Mouse (Mus musculus) liver, postnatal 0 days (tissue): Measurements from ENCODE around the gene Clstn2. TPM values are rescaled to one million over a fixed set of nuclear protein-coding genes. Genes with fewer than 3 reads are reported as not detected.

Experiments used
- ATAC-seq: fragments of 200-750 bp; cut with Nextera tagmentation; 2 replicates; pipeline ENCODE4 v1.8.0; 2017; ENCODE audit warnings: mild to moderate bottlenecking, moderate library complexity
- DNase-seq: peaks from one replicate; pipeline ENCODE4 v3.0.0-alpha.2; 2016
- H3K27ac ChIP-seq: fragments of 300-500 bp; sonication (generic); 2 replicates; pipeline ENCODE4 v1.5.1; 2014; ENCODE audit warnings: antibody characterized with exemption, moderate library complexity, mild to moderate bottlenecking, low read depth
- H3K27me3 ChIP-seq: fragments of 300-500 bp; sonication (generic); 2 replicates; pipeline ENCODE4 v1.6.1; 2014; ENCODE audit warnings: low read length, control low read depth, mixed read lengths; ENCODE audit not compliant: insufficient read depth
- H3K36me3 ChIP-seq: fragments of 300-500 bp; sonication (generic); replicated peaks from 2 replicates; pipeline ENCODE4 v1.6.1; 2014; ENCODE audit warnings: mild to moderate bottlenecking, control low read depth, low read length, moderate library complexity, mixed read lengths; ENCODE audit not compliant: insufficient read depth
- H3K4me1 ChIP-seq: fragments of 300-500 bp; sonication (generic); 2 replicates; pipeline ENCODE4 v1.6.1; 2014; ENCODE audit warnings: antibody characterized with exemption, mild to moderate bottlenecking, control low read depth; ENCODE audit not compliant: insufficient read depth
- H3K4me2 ChIP-seq: fragments of 300-500 bp; sonication (generic); 2 replicates; pipeline ENCODE4 v1.6.1; 2014; ENCODE audit warnings: low read depth, mild to moderate bottlenecking, low read length, moderate library complexity, mixed read lengths
- H3K4me3 ChIP-seq: fragments of 300-500 bp; sonication (generic); 2 replicates; pipeline ENCODE4 v1.5.1; 2014; ENCODE audit warnings: low read depth, low read length
- H3K9ac ChIP-seq: fragments of 300-500 bp; sonication (generic); replicated peaks from 2 replicates; pipeline ENCODE4 v1.6.1; 2014; ENCODE audit warnings: mild to moderate bottlenecking, moderate library complexity
- H3K9me3 ChIP-seq: fragments of 300-500 bp; sonication (generic); 2 replicates; pipeline ENCODE4 v1.6.1; 2016; ENCODE audit warnings: mild to moderate bottlenecking, control low read depth, low read length, mixed read lengths
- CTCF ChIP-seq: sonication (generic); IDR thresholded peaks from 2 replicates; pipeline ENCODE4 v1.5.1; 2016; ENCODE audit warnings: antibody characterized with exemption, low read depth
- EP300 ChIP-seq: IDR thresholded peaks from 2 replicates; pipeline ENCODE4 v1.6.1; 2016; ENCODE audit warnings: antibody characterized with exemption, low read depth, mild to moderate bottlenecking
- WGBS: fragments of 180-500 bp; shearing (Covaris S2); extraction: QIAGEN DNeasy Blood & Tissue Kit; methylation state at CpG from one replicate; pipeline ENCODE4 v1.1.7; 2014; ENCODE audit not compliant: insufficient replicate concordance; 5-methylcytosine and 5-hydroxymethylcytosine counted together
- polyA plus RNA-seq: library from polyadenylated mRNA; unstranded; fragments of >200 nt; fragmentation: Nextera tagmentation; extraction: Ambion mirVana; gene quantifications from 2 replicates; pipeline ENCODE4 v1.2.1, GENCODE M21; 2015

Gene Clstn2
- polyA plus RNA-seq, 1 experiment from 2014 or later, result 0.12 TPM

DNA sequence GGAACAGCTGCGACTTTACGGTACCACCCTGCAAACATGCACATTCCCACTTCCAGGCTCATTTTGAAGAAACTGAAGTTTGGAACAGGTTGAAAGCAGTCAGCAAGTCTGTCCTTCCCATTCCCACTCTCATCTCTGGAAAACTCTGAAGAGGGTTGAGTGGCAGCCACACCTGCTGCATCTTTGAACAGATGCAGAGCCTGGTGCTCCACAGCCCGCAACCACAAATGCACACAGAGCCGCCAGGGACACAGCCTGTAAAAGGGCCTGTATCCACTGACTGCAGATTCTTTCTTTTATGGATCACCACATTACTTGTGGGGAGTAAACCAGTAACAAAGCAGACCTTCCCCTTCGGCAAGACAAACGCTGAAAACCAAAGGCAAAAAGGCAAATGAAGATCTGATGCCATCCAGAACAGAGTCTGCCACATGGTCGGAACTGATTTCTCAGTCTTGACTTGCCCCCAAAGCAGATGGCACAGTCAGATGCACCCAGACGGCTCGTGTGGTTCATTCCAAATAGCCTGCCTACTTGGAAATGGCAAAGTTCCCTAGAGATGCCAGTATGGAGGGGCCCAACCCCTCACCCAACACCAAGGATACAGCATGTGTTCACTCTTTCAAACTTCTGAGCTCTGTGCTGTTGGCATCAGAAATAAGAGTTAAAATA is 394.2 kb downstream of the Clstn2 start:
- no peak overlapping the region for H3K27ac ChIP-seq
- no peak overlapping the region for H3K4me2 ChIP-seq
- no peaks in the 10 kb centered on the region for H3K36me3 ChIP-seq
- no peaks in the 10 kb centered on the region for H3K9me3 ChIP-seq
- no peaks in the 10 kb centered on the region for H3K4me1 ChIP-seq
- ATAC-seq (no peak), DNase-seq (no peak)
- H3K4me3 ChIP-seq, result no peak overlapping the region
- 81% methylated on average over 9 of the region's 9 CpGs for WGBS
- TF ChIP-seq CTCF, result no peak
- TF ChIP-seq EP300, result no peak
- no peaks in the 10 kb centered on the region for H3K27me3 ChIP-seq
- no peak overlapping the region for H3K9ac ChIP-seq

DNA sequence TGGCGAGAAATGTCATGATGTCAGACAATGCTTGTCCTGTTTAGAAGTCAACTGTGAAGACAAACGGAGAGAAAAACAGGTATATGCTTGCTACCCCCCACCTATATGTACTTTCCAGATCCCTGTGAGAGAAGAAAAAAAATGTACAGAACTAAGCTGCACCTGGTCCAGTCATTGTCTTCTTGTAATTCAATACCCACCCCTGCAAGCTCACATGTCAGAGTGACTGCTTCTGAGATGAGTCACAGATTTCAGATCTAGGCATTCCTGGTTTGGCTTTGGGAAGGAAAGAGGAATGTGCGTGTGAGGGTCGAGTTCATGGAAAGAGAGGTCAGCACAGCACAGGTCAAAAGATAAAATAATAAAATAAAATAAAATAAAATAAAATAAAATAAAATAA is 397.6 kb downstream of the Clstn2 start:
- Histone ChIP-seq H3K4me2 (no peak overlapping the region), H3K9me3 (no peaks in the 10 kb centered on the region), H3K4me3 (no peak overlapping the region), H3K27me3 (no peaks in the 10 kb centered on the region), H3K9ac (no peak overlapping the region), H3K4me1 (no peaks in the 10 kb centered on the region), H3K27ac (no peak overlapping the region), H3K36me3 (no peaks in the 10 kb centered on the region)
- 62% methylated on average over 4 of the region's 4 CpGs for WGBS
- no peak for ATAC-seq
- no peak for DNase-seq
- TF ChIP-seq EP300 (no peak), CTCF (no peak)

DNA sequence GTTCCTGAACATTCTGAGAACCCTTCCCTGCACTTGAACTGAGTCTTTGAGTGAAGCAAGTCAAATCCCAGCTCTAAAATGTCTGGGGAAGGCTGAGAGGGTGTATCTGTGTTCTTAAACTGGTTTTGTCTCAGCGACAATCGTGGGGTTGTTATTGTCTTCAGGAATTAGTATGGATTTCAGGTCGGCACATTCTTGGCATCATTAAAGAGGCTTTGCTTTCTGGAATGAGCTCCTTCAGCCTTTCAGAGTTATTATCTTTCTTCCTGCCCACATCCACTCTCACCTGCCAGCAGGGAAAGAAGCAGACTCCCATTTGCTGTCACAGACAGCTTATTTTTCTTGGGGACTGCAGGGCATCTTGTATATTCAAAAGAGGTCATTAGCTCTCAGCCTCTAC is 398.1 kb downstream of the Clstn2 start:
- H3K9ac ChIP-seq, result no peak overlapping the region
- no peak overlapping the region for H3K4me3 ChIP-seq
- no peaks in the 10 kb centered on the region for H3K4me1 ChIP-seq
- H3K27me3 ChIP-seq, result no peaks in the 10 kb centered on the region
- no peaks in the 10 kb centered on the region for H3K36me3 ChIP-seq
- ATAC-seq (no peak), DNase-seq (no peak)
- no peak overlapping the region for H3K27ac ChIP-seq
- no peak overlapping the region for H3K4me2 ChIP-seq
- 76% methylated on average over 3 of the region's 3 CpGs for WGBS
- no peaks in the 10 kb centered on the region for H3K9me3 ChIP-seq
- no peak for TF ChIP-seq EP300
- no peak for TF ChIP-seq CTCF

DNA sequence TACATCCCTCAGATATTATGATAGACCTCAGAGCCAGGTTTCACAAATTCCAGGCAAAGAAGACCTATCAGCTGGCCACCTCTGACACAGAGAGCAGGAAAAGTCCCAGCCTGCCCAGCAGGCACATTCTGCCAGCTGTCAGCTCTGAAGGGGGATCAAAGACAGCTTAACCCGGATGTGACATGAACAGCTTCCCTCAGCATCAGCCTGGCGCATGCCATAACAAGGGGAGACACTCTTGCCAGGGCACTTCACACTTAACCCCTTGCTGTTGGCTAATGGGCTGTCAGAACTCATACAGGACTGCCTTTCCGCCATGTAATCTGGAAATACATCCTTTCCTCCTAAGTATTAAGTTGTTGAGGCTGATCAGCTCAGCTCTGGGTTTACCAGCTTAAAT is 403.8 kb downstream of the Clstn2 start:
- Histone ChIP-seq H3K9ac (no peak overlapping the region), H3K4me2 (no peak overlapping the region), H3K27me3 (no peaks in the 10 kb centered on the region), H3K9me3 (no peaks in the 10 kb centered on the region), H3K27ac (no peak overlapping the region), H3K36me3 (no peaks in the 10 kb centered on the region), H3K4me3 (no peak overlapping the region), H3K4me1 (no peaks in the 10 kb centered on the region)
- DNase-seq (no peak), ATAC-seq (no peak)
- 43% methylated on average over 3 of the region's 3 CpGs for WGBS
- TF ChIP-seq CTCF (no peak), EP300 (no peak)

DNA sequence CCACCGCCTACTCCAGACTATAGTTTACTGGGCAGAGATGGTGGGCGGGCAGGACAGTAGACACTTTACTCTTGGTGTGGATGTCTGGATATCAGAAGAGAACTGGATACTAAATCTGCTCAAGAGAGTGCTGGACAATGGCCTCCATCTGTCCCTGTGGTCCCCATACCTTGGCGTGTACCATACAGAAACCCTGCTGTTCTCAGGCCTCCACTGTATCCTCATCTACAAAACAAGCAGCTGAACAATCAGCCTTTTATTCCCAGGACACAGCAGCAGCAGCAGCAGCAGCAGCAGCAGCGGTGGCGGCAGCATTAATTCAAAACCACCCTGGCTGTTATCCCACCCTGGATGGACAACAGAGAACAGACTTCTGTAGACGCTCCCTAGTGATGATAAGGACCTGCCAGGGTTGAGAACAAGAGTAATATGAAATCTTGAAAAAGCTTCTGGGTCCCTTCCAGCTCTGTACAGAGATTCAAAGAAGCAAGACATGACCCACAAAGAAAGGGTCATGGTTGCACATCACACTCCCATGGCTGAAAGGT is 404.5 kb downstream of the Clstn2 start:
- TF ChIP-seq CTCF (no peak), EP300 (no peak)
- Histone ChIP-seq H3K4me3 (no peak overlapping the region), H3K27ac (no peak overlapping the region), H3K9me3 (no peaks in the 10 kb centered on the region), H3K27me3 (no peaks in the 10 kb centered on the region), H3K4me1 (no peaks in the 10 kb centered on the region), H3K9ac (no peak overlapping the region), H3K4me2 (no peak overlapping the region), H3K36me3 (no peaks in the 10 kb centered on the region)
- ATAC-seq (no peak), DNase-seq (no peak)
- WGBS, result 77% methylated on average over 6 of the region's 6 CpGs

DNA sequence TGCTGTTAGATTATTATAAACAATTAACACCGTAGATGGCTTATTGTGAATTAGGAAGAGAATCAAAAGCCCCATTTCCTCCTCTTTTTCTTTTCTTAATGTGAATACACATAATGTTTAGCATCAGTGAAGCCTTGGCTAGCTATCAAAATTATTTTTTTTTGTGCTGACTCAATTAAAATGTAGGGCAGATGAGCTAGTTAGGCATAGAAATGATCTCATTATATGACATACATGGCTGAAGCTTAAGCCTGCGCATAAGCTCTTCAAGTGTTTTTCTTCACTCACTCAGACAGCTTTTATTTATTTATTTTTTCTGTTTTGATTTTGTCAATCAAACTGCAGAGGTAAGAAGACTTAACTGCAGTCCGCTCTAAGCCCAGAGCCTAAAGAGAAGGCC is 405.1 kb downstream of the Clstn2 start:
- Histone ChIP-seq H3K27me3 (no peaks in the 10 kb centered on the region), H3K4me1 (no peaks in the 10 kb centered on the region), H3K36me3 (no peaks in the 10 kb centered on the region), H3K27ac (no peak overlapping the region), H3K4me3 (no peak overlapping the region), H3K9ac (no peak overlapping the region), H3K4me2 (no peak overlapping the region), H3K9me3 (no peaks in the 10 kb centered on the region)
- no peak for DNase-seq
- ATAC-seq, result no peak
- TF ChIP-seq CTCF (no peak), EP300 (no peak)
- 84% methylated on average over 3 of the region's 3 CpGs for WGBS

DNA sequence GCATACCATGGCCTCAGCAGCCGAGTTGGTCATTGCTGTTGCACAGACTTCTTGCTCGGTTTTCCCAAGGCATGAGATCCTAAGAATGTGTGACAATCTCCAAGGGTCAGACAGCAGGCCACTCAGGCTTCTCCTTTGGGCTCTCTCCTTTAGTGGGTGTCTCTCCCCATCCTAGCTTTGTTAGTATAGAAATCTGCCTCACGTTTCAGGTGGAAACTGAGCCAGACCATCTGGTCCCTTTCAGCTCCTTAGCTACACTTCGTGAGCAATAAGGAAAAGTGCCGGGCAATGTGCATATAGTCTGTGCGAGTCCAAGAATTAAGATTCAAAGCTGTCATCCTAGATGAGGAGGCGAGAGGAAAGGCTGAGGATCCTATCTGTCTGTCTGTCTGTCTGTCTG is 422.4 kb downstream of the Clstn2 start:
- ATAC-seq, result no peak
- Histone ChIP-seq H3K9ac (no peak overlapping the region), H3K27ac (no peak overlapping the region), H3K4me1 (no peaks in the 10 kb centered on the region), H3K36me3 (no peaks in the 10 kb centered on the region), H3K4me3 (no peak overlapping the region), H3K9me3 (no peaks in the 10 kb centered on the region), H3K27me3 (no peaks in the 10 kb centered on the region), H3K4me2 (no peak overlapping the region)
- WGBS, result 73% methylated on average over 7 of the region's 7 CpGs
- no peak for TF ChIP-seq CTCF
- TF ChIP-seq EP300, result no peak
- no peak for DNase-seq
